Mouse (Mus musculus) intestine, embryonic 15.5 days (tissue): Measurements from ENCODE around the gene Add3. TPM values are rescaled to one million over a fixed set of nuclear protein-coding genes. Genes with fewer than 3 reads are reported as not detected.

Source experiments
- ATAC-seq: fragments of 200-750 bp; cut with Nextera tagmentation; 2 replicates; pipeline ENCODE4 v1.8.0; 2017; ENCODE audit warnings: moderate TSS enrichment, moderate library complexity
- H3K27ac ChIP-seq: fragments of 300-500 bp; sonication (generic); 2 replicates; pipeline ENCODE4 v1.5.1; 2015; ENCODE audit warnings: mild to moderate bottlenecking, inconsistent platforms
- H3K27me3 ChIP-seq: fragments of 300-500 bp; sonication (generic); replicated peaks from 2 replicates; pipeline ENCODE4 v1.6.1; 2015; ENCODE audit warnings: inconsistent platforms
- H3K36me3 ChIP-seq: fragments of 300-500 bp; sonication (generic); 2 replicates; pipeline ENCODE4 v1.6.1; 2015; ENCODE audit warnings: inconsistent platforms
- H3K4me1 ChIP-seq: fragments of 300-500 bp; sonication (generic); replicated peaks from 2 replicates; pipeline ENCODE4 v1.6.1; 2015; ENCODE audit warnings: inconsistent platforms
- H3K4me2 ChIP-seq: fragments of 300-500 bp; sonication (generic); replicated peaks from 2 replicates; pipeline ENCODE4 v1.6.1; 2015; ENCODE audit warnings: mild to moderate bottlenecking, inconsistent platforms
- H3K4me3 ChIP-seq: fragments of 300-500 bp; sonication (generic); replicated peaks from 2 replicates; pipeline ENCODE4 v1.5.1; 2015; ENCODE audit warnings: inconsistent platforms
- H3K9ac ChIP-seq: fragments of 300-500 bp; sonication (generic); 2 replicates; pipeline ENCODE4 v1.6.1; 2015; ENCODE audit warnings: inconsistent platforms
- H3K9me3 ChIP-seq: fragments of 300-500 bp; sonication (generic); 2 replicates; pipeline ENCODE4 v1.6.1; 2016; ENCODE audit warnings: inconsistent platforms
- WGBS: fragments of 180-500 bp; shearing (Covaris S2); methylation state at CpG from one replicate; pipeline ENCODE4 v1.1.7; 2015; 5-methylcytosine and 5-hydroxymethylcytosine counted together
- polyA plus RNA-seq: library from polyadenylated mRNA; unstranded; fragments of >200 nt; fragmentation: Nextera tagmentation; extraction: Ambion mirVana; gene quantifications from 2 replicates; pipeline ENCODE4 v1.2.1, GENCODE M21; 2015

Gene Add3
- 119 and 133 TPM in 2 replicates for polyA plus RNA-seq

DNA sequence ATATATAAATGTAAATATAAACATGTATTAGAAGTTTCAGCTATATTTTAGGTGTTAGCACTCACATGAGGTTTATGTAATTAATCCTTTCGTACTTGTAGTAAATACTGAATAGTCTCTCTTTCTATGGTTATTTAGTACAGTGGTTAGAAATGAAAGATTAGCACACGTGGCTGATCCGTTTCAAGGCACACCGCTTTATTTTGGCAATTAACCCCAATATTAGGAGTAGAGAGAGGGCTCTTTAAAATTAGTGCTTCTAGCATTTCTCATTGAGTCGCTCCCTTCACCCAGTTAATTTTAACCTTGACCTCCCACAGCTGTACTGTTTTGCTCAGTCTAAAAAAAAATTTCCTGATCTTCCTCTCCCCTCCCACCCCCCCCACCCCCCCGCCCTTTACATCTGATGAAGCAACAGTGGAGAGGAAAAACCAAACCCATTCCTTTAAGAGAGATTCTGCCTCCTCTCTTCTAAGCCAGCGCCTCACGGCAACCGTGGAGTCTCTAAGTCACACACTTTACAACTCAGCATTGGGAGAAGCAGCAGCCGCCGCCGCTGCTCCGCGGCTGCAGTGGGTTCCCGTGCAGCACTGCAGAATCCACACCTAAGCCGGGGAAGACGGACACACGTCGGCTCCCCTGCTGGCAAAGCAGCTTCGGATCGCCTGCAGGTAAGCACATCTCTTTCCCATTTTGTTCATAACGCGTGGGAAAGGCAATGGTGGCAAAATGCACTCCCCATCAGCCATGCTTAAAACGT, at the start of gene Add3:
Gene Add3, plus strand, starts transcription at position 400 of the 760 bp plus-strand sequence.
- 5% methylated on average over 24 of the region's 24 CpGs for WGBS
- peak within 1 kb of the TSS; percentile 88 for H3K4me3 ChIP-seq
- peaks cover 5% of the 10 kb centered on the region; the same call in 1 of the 2 replicates for H3K4me1 ChIP-seq
- H3K27me3 ChIP-seq: no peaks in the 10 kb centered on the region
- peak within 1 kb of the TSS; percentile 62 for H3K9ac ChIP-seq
- H3K27ac ChIP-seq: peak within 1 kb of the TSS; percentile 89
- H3K4me2 ChIP-seq: peak within 1 kb of the TSS; percentile 86
- no peaks in the 10 kb centered on the region for H3K9me3 ChIP-seq
- no peak for ATAC-seq
- no peaks in the 10 kb centered on the region for H3K36me3 ChIP-seq

- Histone ChIP-seq H3K27ac (no peak overlapping the region), H3K36me3 (no peaks in the 10 kb centered on the region), H3K4me3 (no peak overlapping the region), H3K4me2 (no peak overlapping the region), H3K27me3 (no peaks in the 10 kb centered on the region), H3K9ac (no peak overlapping the region), H3K4me1 (peaks cover 20% of the 10 kb centered on the region), H3K9me3 (no peaks in the 10 kb centered on the region)
- 96% methylated on average over 5 of the region's 5 CpGs for WGBS
- ATAC-seq: no peak
These were observed 49.6 kb upstream of the Add3 start for GRCm38 (mm10) chr19:53090677-53091076.

DNA sequence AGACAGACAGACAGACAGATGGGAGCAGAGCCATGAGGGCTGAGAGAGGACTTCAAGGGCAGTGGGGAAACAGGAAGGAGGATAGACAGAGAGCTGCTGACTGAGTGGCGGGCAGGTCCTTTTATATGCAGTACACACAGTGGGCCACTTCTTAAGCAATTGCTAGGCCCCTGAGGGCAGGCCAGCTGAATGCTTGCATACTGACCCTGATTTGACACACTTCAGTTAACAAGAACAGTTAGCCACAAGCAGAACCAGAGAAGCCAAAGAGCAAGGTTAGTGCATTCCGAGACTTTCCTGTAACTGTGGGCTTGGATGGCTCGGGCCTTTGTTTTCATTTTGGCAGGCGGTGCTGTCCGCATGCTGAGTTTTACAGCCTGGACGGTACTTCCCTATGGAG, 48.0 kb upstream of the Add3 start:
- no peak for ATAC-seq
- Histone ChIP-seq H3K4me2 (no peak overlapping the region), H3K9me3 (no peaks in the 10 kb centered on the region), H3K9ac (no peak overlapping the region), H3K27me3 (no peaks in the 10 kb centered on the region), H3K36me3 (no peaks in the 10 kb centered on the region), H3K4me1 (peaks cover 9% of the 10 kb centered on the region), H3K4me3 (no peak overlapping the region), H3K27ac (no peak overlapping the region)
- WGBS: 91% methylated on average over 6 of the region's 6 CpGs

DNA sequence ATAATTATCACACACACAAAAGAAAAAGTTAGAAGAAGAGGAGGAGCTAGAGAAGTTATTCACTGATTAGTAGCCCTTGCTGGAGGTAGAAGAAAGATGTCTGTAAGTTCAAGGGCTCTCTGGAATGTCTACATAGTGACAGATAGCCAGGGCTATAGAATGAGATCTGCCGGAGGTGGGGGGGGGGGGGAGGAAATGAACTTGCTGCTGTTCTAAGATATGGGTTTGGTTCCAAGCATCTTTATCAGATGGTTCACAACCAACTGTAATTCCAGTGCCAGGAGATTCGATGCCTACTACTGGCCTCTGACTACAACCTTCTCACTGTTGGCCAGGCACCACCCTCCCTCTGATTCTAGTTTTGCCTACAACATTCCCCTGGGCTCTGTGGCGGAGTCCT, 46.9 kb upstream of the Add3 start:
- 67% methylated on average over 3 of the region's 3 CpGs for WGBS
- no peaks in the 10 kb centered on the region for H3K36me3 ChIP-seq
- no peak for ATAC-seq
- no peak overlapping the region for H3K27ac ChIP-seq
- no peak overlapping the region for H3K9ac ChIP-seq
- H3K4me1 ChIP-seq: no peaks in the 10 kb centered on the region
- H3K4me3 ChIP-seq: no peak overlapping the region
- no peak overlapping the region for H3K4me2 ChIP-seq
- no peaks in the 10 kb centered on the region for H3K9me3 ChIP-seq
- no peaks in the 10 kb centered on the region for H3K27me3 ChIP-seq

GRCm38 (mm10) chr19:53094684-53095083, 45.6 kb upstream of the Add3 start:
- 83% methylated on average over 4 of the region's 4 CpGs for WGBS
- H3K4me1 ChIP-seq: no peaks in the 10 kb centered on the region
- peak; percentile 52; the same call in 1 of the 2 replicates for ATAC-seq
- no peak overlapping the region for H3K4me2 ChIP-seq
- no peaks in the 10 kb centered on the region for H3K9me3 ChIP-seq
- H3K9ac ChIP-seq: no peak overlapping the region
- H3K27me3 ChIP-seq: no peaks in the 10 kb centered on the region
- no peak overlapping the region for H3K27ac ChIP-seq
- no peak overlapping the region for H3K4me3 ChIP-seq
- H3K36me3 ChIP-seq: no peaks in the 10 kb centered on the region

GRCm38 (mm10) chr19:53101374-53102300, 38.6 kb upstream of the Add3 start:
- no peaks in the 10 kb centered on the region for H3K9me3 ChIP-seq
- H3K27me3 ChIP-seq: no peaks in the 10 kb centered on the region
- ATAC-seq: peak; percentile 66
- 61% methylated on average over 12 of the region's 12 CpGs for WGBS
- H3K27ac ChIP-seq: 0 out of 2 replicates have a peak overlapping the region, but pooled peaks have one; percentile 48
- no peak overlapping the region for H3K4me2 ChIP-seq
- H3K4me1 ChIP-seq: peaks cover 16% of the 10 kb centered on the region
- H3K4me3 ChIP-seq: no peak overlapping the region
- no peaks in the 10 kb centered on the region for H3K36me3 ChIP-seq
- no peak overlapping the region for H3K9ac ChIP-seq

GRCm38 (mm10) chr19:53105374-53106090, 34.7 kb upstream of the Add3 start:
- WGBS: 44% methylated on average over 26 of the region's 26 CpGs
- peak overlapping the region; percentile 36; the same call in 1 of the 2 replicates for H3K27ac ChIP-seq
- ATAC-seq: peak; percentile 69
- no peaks in the 10 kb centered on the region for H3K27me3 ChIP-seq
- H3K9me3 ChIP-seq: no peaks in the 10 kb centered on the region
- H3K4me3 ChIP-seq: no peak overlapping the region
- peaks cover 16% of the 10 kb centered on the region for H3K4me1 ChIP-seq
- H3K4me2 ChIP-seq: peak overlapping the region; percentile 52
- H3K9ac ChIP-seq: 0 out of 2 replicates have a peak overlapping the region, but pooled peaks have one; percentile 5
- H3K36me3 ChIP-seq: no peaks in the 10 kb centered on the region

DNA sequence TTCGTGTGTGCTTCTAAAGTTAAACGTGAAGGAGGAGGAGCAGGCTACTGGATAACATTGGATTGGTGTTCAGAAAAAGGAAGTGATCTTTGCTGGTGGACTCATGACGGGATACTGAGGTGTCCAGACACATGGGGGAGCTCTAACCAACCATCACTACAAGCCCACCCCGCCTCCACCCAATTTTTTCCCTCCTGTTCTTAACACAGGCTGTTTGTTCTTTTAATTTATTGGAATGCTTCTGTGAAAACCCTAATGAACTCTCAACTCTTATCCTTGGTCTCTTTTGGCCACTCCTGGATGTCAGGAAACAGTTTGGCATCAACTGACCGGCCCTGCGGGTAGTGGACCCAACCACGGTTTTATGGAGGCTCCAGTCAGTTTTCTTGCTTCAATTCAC, 33.3 kb upstream of the Add3 start:
- no peak for ATAC-seq
- 83% methylated on average over 7 of the region's 7 CpGs for WGBS
- Histone ChIP-seq H3K27me3 (no peaks in the 10 kb centered on the region), H3K4me2 (no peak overlapping the region), H3K4me1 (peaks cover 12% of the 10 kb centered on the region), H3K9me3 (no peaks in the 10 kb centered on the region), H3K27ac (no peak overlapping the region), H3K4me3 (no peak overlapping the region), H3K9ac (no peak overlapping the region), H3K36me3 (no peaks in the 10 kb centered on the region)

- 77% methylated on average over 18 of the region's 18 CpGs for WGBS
- no peaks in the 10 kb centered on the region for H3K36me3 ChIP-seq
- no peaks in the 10 kb centered on the region for H3K27me3 ChIP-seq
- H3K9ac ChIP-seq: no peak overlapping the region
- ATAC-seq: no peak
- no peak overlapping the region for H3K4me3 ChIP-seq
- peaks cover 10% of the 10 kb centered on the region for H3K4me1 ChIP-seq
- H3K27ac ChIP-seq: no peak overlapping the region
- H3K4me2 ChIP-seq: no peak overlapping the region
- H3K9me3 ChIP-seq: no peaks in the 10 kb centered on the region
These were observed 32.6 kb upstream of the Add3 start for GRCm38 (mm10) chr19:53107361-53108247.

GRCm38 (mm10) chr19:53111996-53112590, 28.1 kb upstream of the Add3 start:
- no peaks in the 10 kb centered on the region for H3K36me3 ChIP-seq
- 66% methylated on average over 7 of the region's 7 CpGs for WGBS
- H3K4me3 ChIP-seq: no peak overlapping the region
- no peak for ATAC-seq
- H3K9me3 ChIP-seq: no peaks in the 10 kb centered on the region
- H3K9ac ChIP-seq: no peak overlapping the region
- H3K27ac ChIP-seq: no peak overlapping the region
- no peaks in the 10 kb centered on the region for H3K4me1 ChIP-seq
- no peaks in the 10 kb centered on the region for H3K27me3 ChIP-seq
- H3K4me2 ChIP-seq: no peak overlapping the region

- whole genome bisulfite sequencing: 83% methylated on average over 8 of the region's 8 CpGs
- no peaks in the 10 kb centered on the region for H3K27me3 ChIP-seq
These were observed 20.9 kb upstream of the Add3 start for GRCm38 (mm10) chr19:53119255-53119795.

More at GRCm38 (mm10) chr19:53119255-53119795, 20.9 kb upstream of the Add3 start:
- H3K27ac ChIP-seq: no peak overlapping the region
- no peak for ATAC-seq
- no peaks in the 10 kb centered on the region for H3K4me1 ChIP-seq
- no peaks in the 10 kb centered on the region for H3K36me3 ChIP-seq
- H3K9me3 ChIP-seq: no peaks in the 10 kb centered on the region; the same call in 1 of the 2 replicates
- H3K4me3 ChIP-seq: no peak overlapping the region
- H3K9ac ChIP-seq: no peak overlapping the region
- H3K4me2 ChIP-seq: no peak overlapping the region
